Mouse (Mus musculus) R1 (cell line): ENCODE measurements around the gene Armc7.
A peak's percentile ranks its signal among the peaks of the same experiment; 100 is the strongest.
"Not testable (repeated sequence)": the region's sequence is repeated elsewhere in the genome, so short reads cannot be mapped to it uniquely, and the experiment has no call there.

ENCODE experiments used
- DNase-seq: peaks from one replicate; pipeline ENCODE4 v3.0.0-alpha.2; 2018; ENCODE audit warnings: low read depth, low spot score

Armc7 gene

DNA sequence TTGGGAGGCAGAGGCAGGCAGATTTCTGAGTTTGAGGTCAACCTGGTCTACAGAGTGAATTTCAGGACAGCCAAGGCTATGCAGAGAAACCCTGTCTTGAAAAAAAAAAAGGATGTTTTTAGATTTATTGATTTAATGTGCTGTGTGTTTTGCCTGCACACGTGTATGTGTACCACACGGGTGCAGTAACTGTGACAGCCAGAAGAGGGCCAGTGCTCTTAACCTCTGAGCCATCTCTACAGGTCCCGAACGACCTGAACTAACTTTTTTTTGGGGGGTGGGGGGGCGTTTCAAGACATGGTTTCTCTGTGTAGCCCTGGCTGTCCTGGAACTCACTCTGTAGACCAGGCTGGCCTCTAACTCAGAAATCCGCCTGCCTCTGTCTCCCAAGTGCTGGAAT, 20.6 kb upstream of the Armc7 start:
- DNase-seq = peak; percentile 76

DNA sequence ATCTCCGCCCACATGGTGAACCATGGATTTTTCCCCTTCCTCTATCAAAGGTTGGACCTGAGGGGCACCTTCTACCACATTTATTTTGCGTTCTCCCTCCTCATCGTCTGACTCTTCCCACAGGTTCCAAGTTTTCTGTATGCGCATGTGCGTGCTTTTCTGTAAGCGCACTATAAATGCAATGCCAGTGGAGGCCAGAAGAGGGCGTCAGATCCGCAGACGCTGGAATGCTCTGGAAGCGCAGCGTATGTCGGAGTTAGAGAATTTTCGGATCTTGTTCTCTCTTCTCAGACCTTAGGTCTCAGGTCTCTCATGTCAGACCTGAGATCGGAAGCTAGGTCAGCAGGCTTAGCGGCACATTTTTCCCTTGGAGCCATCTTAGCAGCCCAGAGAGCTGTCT, 19.8 kb upstream of the Armc7 start:
- peak; percentile 86 for DNase-seq

- DNase-seq = no peak
Measured at GRCm38 (mm10) chr11:115456182-115456581, 19.3 kb upstream of the Armc7 start.

DNA sequence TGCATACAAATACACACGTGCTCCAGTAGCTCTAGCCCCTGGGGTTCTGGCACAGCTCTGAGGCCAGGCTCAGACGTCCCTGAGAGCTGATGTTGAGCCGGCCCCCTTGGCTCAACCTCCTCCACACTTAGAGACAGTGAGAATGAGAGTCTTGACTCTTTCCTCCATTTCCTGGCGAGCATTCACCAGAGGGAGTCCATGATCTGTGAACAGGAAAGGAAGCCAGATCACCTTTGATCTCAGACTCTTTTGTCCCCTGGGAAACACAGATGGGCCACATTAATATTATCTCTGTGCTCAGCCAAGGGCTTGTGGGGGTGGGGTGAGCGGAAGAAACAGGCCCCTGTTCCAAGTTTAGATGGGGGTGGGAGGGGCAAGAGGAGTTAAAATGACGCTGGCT, 18.1 kb upstream of the Armc7 start:
- no peak for DNase-seq

- no peak for DNase-seq
Measured at GRCm38 (mm10) chr11:115460976-115461375, 14.5 kb upstream of the Armc7 start.

DNA sequence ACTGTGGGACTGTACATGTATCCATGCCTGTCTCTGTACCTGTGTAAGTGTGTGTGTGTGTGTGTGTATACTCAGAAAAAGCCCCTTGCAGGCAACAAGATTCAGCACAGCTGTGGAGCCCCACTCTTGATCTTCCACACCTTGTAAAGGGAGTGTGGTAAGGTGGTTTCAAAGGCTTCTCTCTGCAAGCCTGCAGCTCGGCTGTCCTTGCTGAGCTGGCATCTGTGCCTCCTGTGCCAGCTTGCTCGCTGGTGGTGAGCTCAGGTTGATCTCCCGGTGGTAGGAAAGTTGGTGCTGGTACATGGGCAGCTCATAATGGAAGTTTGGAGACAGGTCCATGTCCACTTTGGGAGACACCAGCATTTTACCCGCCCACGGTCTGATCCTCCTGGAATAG, 13.6 kb upstream of the Armc7 start:
- no peak for DNase-seq

DNA sequence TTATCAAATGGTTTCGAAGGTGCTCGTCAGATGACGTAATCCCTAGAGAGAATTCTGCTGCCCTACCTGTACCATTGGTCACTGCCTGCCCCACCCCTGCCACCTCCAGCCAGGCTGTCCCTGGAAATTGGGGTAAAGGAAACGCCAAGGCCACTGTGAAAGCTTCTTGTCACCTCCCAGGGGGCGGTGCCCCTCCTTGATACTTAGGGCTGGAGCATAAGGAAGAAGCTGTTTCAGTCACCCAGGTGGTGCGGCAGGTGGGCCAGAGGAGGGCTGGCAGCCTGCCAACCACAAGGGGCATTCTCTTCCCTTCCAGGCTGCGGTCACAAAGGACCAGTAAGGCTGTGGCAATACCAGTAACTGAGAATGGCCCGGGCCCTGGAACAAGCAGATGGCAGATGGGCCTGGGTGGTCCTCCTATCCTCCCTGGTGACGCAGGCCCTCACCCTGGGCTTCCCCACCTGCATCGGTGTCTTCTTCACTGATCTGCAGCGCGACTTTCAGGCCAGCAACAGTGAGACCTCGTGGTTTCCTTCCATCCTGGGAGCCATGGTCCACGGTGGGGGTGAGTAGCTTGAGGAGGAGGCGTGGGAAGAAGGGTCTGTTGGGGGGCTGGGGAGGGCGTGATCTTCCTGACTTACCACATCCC, 13.1 kb upstream of the Armc7 start, which contains the start of gene Slc16a5:
Slc16a5 (plus strand) TSS at position 232 of the 649 bp plus-strand sequence.
- DNase-seq = no peak

DNA sequence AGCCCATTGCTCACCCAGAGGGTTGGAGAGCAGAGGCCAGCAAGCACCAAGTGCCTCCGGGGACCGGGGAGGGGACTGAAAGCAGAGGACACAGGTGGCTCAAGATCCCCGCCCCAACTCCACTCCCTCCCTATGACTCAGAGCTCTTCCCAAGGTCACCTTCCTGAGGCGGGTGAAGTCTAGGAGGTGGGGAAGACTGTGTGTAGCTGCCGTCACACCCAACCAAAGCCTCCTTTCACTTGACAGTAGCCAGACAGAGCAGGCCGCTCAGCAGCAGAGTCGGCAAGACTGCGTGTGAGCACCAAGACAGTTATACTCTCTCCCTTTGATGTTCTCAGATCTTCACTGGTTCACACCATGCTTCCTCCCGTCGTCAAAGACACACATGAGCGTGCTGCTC, 12.1 kb upstream of the Armc7 start:
- peak; percentile 84 for DNase-seq

- no peak for DNase-seq
Measured at GRCm38 (mm10) chr11:115464851-115465250, 10.6 kb upstream of the Armc7 start.

GRCm38 (mm10) chr11:115467217-115467618, 8.2 kb upstream of the Armc7 start:
- no peak for DNase-seq

DNA sequence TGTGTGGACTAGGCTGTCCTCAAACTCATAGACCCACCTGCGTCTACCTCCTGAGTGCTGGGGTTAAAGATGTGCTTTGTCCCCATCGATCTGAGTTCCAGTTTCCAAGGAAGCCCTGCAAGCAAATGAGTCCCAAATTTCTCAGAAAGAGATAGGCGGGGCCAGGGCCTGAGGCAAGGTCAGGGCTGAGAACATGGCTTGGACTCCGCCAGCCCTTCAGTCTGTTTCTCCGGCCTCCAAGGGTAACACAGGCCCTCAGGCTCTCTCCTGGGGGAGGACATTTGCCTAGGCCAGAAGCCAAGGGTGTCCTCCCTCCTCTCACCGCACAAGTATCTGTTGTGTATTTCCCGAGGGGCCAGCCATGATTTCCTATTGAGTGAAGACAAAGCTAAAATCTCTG, 3.3 kb upstream of the Armc7 start:
- DNase-seq = no peak

DNA sequence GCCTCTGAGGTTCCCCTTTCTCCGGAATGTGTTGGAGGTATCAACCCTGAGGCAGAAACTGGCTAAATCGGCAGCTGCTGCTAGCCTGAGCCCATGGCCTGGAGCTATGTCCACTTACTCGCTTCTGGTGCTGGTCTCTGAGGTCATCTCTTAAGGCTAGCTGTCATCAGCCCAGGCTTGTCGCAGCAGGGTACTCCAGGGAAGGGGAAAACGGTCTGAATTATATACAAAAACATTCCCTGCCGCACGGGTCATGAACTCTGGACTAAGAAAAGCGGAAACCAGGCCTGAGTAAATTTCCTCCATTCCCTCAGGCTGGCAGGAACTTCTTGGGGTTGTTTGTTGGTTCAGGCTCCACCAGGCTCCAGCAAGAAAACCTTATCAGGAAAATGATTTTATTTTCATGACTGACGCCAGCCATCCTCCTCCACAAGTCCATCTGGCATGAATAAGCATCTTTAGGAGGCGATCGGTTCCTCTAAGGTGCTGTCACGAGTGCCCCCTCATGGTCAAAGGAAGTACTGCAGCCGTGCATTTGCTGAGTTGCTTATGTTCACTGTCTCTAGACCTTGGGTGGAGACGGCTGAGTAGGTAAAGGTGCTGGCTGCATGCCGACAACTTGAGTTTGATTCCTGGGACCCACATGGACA, 1.7 kb upstream of the Armc7 start:
- DNase-seq = peak; percentile 95

DNA sequence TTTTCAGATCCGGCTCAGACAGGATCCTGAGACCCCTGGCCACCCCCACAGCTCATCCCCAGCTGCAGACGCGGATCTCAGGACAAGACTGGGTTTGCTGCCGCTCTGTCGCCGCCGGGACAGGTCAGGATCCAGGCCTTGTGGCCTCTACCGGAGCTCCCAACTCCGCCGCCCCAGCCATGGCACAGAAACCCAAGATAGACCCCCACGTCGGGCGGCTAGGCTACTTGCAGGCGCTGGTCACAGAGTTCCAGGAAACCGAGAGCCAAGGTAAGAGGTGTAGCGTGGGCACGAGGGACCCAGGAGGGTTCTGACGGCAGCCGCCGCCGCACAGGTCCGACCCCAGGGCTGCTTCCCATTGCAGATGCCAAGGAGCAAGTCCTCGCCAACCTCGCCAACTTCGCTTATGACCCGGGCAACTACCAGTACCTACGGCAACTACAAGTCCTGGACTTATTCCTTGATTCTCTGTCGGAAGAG, 331 bp downstream of the Armc7 start:
- no peak for DNase-seq

DNA sequence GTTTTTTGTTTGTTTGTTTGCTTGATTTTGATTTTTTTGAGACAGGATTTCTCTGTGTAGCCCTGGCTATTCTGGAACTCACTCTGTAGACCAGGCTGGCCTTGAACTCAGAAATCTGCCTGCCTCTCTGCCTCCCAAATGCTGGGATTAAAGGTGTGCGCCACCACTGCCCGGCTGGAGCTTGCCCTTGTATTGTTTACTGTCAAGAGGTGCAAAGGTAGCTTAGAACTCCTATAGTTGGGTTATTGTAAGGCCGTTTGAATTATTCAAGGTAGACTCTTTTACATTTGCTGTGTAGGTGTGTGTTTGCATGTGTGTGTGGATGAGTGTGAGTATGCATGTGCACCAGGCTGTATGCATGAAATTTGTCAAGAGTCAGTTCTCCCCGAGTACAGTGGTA, 1.2 kb downstream of the Armc7 start:
- DNase-seq = not testable (repeated sequence)

DNA sequence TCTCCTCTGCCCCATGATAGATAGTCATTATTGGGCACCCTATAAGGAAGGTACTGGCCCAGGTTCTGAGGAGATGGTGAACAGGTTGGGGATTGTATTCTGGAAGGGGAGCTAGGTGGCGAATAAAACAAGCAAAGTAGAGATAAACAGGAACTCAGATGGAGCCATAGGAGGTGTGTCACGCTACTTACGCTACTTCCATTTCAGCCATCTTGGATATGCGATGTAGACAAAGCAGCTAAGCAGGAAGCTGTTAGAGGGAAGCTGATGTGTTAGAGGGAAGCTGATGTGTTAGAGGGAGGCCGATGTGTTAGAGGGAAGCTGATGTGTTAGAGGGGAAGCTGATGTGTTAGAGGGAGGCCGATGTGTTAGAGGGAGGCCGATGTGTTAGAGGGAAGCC, 1.9 kb downstream of the Armc7 start:
- DNase-seq = not testable (repeated sequence)

GRCm38 (mm10) chr11:115478296-115478938, 3.0 kb downstream of the Armc7 start:
- DNase-seq = no peak

GRCm38 (mm10) chr11:115481553-115482259, 6.2 kb downstream of the Armc7 start:
- DNase-seq = no peak

DNA sequence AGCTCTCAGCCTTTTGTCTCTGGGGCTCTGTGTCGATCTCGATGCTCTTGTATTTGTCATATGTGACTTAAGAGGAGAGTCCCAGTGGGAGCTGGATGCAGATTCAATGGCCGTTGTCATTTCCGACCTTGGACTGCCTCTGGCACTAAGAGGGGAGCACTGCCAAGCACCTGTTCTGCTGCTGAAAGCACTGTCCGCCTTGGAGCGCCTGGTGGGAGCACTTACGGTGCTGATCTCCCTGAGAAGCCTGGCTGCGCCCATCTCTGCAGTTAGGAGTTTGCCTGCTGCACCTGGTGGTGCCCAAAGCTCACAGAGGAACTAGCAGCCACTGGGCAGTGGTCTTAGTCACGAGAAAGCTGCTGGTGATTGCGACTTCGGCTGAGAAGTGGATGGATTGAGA, 7.8 kb downstream of the Armc7 start:
- DNase-seq = no peak

DNA sequence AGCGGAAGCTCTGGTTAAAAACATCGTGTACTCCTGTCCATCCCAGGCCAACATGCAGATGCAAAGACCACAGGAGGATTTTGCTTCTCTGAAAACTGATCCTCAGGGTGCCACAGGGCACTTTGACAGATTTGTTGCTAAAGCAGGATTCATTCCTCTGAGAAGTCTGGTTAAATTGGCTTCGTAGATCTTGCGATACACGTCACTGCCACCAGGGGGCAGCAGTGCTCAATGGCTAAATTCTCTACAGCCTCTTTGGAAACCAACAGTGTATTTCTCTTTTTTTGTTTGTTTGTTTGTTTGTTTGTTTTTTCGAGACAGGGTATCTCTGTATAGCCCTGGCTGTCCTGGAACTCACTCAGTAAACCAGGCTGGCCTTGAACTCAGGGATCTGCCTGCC, 8.3 kb downstream of the Armc7 start:
- DNase-seq = peak; percentile 80

DNA sequence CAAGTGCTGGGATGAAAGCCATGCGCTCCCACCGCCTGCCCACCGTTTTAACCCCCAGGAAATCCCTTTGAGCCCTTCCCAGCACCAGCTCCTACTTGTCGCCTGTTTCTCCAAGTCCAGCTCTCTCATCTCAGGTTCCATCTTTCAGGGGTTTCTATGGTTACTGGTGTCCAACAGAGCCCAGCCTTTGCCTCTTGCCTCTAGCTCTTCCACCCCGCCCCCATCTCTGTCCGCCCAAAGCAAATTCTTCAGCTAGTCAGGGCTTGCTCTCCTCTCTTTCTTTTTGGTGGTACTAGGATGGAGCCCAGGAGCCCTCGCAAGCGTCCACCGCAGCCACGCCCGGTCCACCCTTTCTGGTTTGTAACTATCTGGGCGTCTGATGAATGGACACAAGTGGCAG, 9.7 kb downstream of the Armc7 start:
- DNase-seq = peak; percentile 90

- DNase-seq = no peak
Measured at GRCm38 (mm10) chr11:115488551-115489104, 13.2 kb downstream of the Armc7 start.
